Mouse (Mus musculus) cortical plate, adult 2 months (tissue): ENCODE measurements at regions not wholly inside any gene's neighbourhood (a gene's known extent, or its start where the extent isn't known, plus 50 kb on each side); places are given as distances from the start of the nearest gene placed in this dataset.

Source experiments
- CTCF ChIP-seq: fragments of 200-500 bp; IDR thresholded peaks from 2 replicates; pipeline ENCODE4 v1.5.1; 2011; ENCODE audit warnings: mild to moderate bottlenecking, control low read depth, low read length; ENCODE audit not compliant: insufficient read depth; ENCODE audit errors: extremely low read depth
- POLR2A ChIP-seq: fragments of 200-500 bp; IDR thresholded peaks from 2 replicates; pipeline ENCODE4 v1.6.1; 2011; ENCODE audit warnings: mild to moderate bottlenecking, low read length, control low read depth; ENCODE audit not compliant: insufficient read depth; ENCODE audit errors: extremely low read depth

DNA sequence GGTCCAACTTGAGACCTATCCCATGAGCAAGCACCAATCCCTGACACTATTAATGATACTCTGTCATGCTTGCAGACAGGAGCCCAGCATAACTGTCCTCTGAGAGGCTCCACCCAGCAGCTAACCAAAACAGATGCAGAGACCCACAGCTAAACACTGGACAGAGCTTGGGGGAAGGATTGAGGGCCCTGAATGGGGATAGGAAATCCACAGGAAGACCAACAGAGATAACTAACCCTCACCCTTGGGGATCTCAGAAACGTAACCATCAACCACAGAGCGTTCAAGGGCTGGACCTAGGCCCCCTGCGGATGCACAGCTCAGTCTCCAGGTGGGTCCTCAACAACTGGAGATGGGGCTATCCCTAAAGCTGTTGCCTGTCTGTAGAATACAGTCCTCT lies 93.7 kb downstream of the Cd24a start:
- TF ChIP-seq CTCF, result no peak
- TF ChIP-seq POLR2A, result no peak
